Mouse (Mus musculus) embryonic facial prominence, embryonic 15.5 days (tissue): Measurements from ENCODE around the gene Rps18. TPM values are rescaled to one million over a fixed set of nuclear protein-coding genes. Genes with fewer than 3 reads are reported as not detected.

Source experiments
- ATAC-seq: fragments of 200-750 bp; cut with Nextera tagmentation; 2 replicates; pipeline ENCODE4 v1.8.0; 2017; ENCODE audit warnings: low read depth, moderate TSS enrichment; ENCODE audit not compliant: insufficient number of reproducible peaks, low FRiP score, low TSS enrichment
- H3K27ac ChIP-seq: fragments of 300-500 bp; sonication (generic); replicated peaks from 2 replicates; pipeline ENCODE4 v1.5.1; 2015; ENCODE audit warnings: mild to moderate bottlenecking, inconsistent platforms
- H3K27me3 ChIP-seq: fragments of 300-500 bp; sonication (generic); 2 replicates; pipeline ENCODE4 v1.6.1; 2015; ENCODE audit warnings: inconsistent platforms
- H3K36me3 ChIP-seq: fragments of 300-500 bp; sonication (generic); 2 replicates; pipeline ENCODE4 v1.6.1; 2015; ENCODE audit warnings: mild to moderate bottlenecking, inconsistent platforms
- H3K4me1 ChIP-seq: fragments of 300-500 bp; sonication (generic); 2 replicates; pipeline ENCODE4 v1.6.1; 2015; ENCODE audit warnings: inconsistent platforms
- H3K4me2 ChIP-seq: fragments of 300-500 bp; sonication (generic); replicated peaks from 2 replicates; pipeline ENCODE4 v1.6.1; 2015; ENCODE audit warnings: mild to moderate bottlenecking, inconsistent platforms
- H3K4me3 ChIP-seq: fragments of 300-500 bp; sonication (generic); replicated peaks from 2 replicates; pipeline ENCODE4 v1.5.1; 2015; ENCODE audit warnings: mild to moderate bottlenecking, inconsistent platforms
- H3K9ac ChIP-seq: fragments of 300-500 bp; sonication (generic); 2 replicates; pipeline ENCODE4 v1.6.1; 2015; ENCODE audit warnings: inconsistent platforms
- H3K9me3 ChIP-seq: fragments of 300-500 bp; sonication (generic); replicated peaks from 2 replicates; pipeline ENCODE4 v1.6.1; 2016; ENCODE audit warnings: inconsistent platforms
- WGBS: fragments of 180-500 bp; shearing (Covaris S2); methylation state at CpG from one replicate; pipeline ENCODE4 v1.1.7; 2015; 5-methylcytosine and 5-hydroxymethylcytosine counted together
- polyA plus RNA-seq: library from polyadenylated mRNA; unstranded; fragments of >200 nt; fragmentation: Nextera tagmentation; extraction: Ambion mirVana; gene quantifications from 2 replicates; pipeline ENCODE4 v1.2.1, GENCODE M21; 2015

The Rps18 gene
- polyA plus RNA-seq, 1 experiment from 2014 or later, result 1,731 TPM

DNA sequence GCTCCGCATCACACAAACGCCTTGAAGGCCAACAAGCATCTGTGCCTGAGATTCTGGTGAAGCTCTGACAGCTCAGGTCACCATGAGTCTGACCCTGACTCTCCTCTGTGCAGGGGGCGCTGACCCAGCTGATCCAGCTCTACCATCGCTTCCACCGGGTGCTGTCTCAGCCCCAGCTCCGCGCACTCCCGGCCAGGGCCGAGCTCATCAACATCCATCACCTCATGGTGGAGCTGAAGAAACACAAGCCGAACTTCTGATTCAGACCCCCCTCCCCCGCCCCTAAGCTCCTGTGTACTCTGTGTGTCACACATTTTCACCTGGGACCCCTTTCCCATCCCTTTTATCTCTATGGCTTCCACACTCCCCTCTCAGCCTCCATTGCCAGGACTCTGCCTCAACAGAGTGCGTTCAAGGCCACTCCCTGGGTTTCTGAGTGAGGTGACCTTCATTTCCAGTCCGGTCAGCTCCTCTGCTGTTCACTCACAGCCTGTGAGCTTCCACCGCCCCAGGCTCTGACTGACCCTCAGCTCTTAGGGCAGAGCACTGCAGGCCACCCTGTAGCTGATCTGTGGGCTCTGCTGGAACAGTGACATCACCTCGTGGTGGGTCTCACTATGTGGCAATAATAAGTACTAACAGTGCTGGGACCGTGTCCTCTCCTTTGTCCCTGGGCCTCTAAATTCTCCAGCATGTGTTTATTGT, 10.2 kb upstream of the Rps18 start:
- Histone ChIP-seq H3K4me1 (no peaks in the 10 kb centered on the region), H3K36me3 (peaks cover 48% of the 10 kb centered on the region), H3K4me2 (no peak overlapping the region), H3K27ac (no peak overlapping the region), H3K27me3 (no peaks in the 10 kb centered on the region), H3K4me3 (no peak overlapping the region), H3K9me3 (no peaks in the 10 kb centered on the region), H3K9ac (no peak overlapping the region)
- no peak for ATAC-seq
- WGBS, result 87% methylated on average over 16 of the region's 16 CpGs

- H3K9ac ChIP-seq, result no peak overlapping the region
- H3K36me3 ChIP-seq, result peaks cover 56% of the 10 kb centered on the region
- H3K27ac ChIP-seq, result no peak overlapping the region
- H3K4me3 ChIP-seq, result no peak overlapping the region
- H3K4me2 ChIP-seq, result no peak overlapping the region
- H3K9me3 ChIP-seq, result no peaks in the 10 kb centered on the region
- 87% methylated on average over 17 of the region's 17 CpGs for WGBS
- H3K27me3 ChIP-seq, result no peaks in the 10 kb centered on the region
- no peak for ATAC-seq
- no peaks in the 10 kb centered on the region for H3K4me1 ChIP-seq
Observed at GRCm38 (mm10) chr17:33965082-33965845, 9.5 kb upstream of the Rps18 start.

- no peak overlapping the region for H3K9ac ChIP-seq
- no peak overlapping the region for H3K27ac ChIP-seq
- H3K4me3 ChIP-seq, result no peak overlapping the region
- no peaks in the 10 kb centered on the region for H3K27me3 ChIP-seq
- no peaks in the 10 kb centered on the region for H3K4me1 ChIP-seq
- no peaks in the 10 kb centered on the region for H3K9me3 ChIP-seq
- no peak overlapping the region for H3K4me2 ChIP-seq
- WGBS, result 90% methylated on average over 7 of the region's 7 CpGs
- peaks cover 79% of the 10 kb centered on the region for H3K36me3 ChIP-seq
- no peak for ATAC-seq
Observed at GRCm38 (mm10) chr17:33962876-33963275, 7.1 kb upstream of the Rps18 start.

- peaks cover 64% of the 10 kb centered on the region for H3K36me3 ChIP-seq
- H3K4me1 ChIP-seq, result peaks cover 11% of the 10 kb centered on the region
- H3K4me2 ChIP-seq, result no peak overlapping the region
- no peak for ATAC-seq
- no peak overlapping the region for H3K4me3 ChIP-seq
- no peak overlapping the region for H3K27ac ChIP-seq
- H3K9ac ChIP-seq, result no peak overlapping the region
- H3K9me3 ChIP-seq, result no peaks in the 10 kb centered on the region
- WGBS, result 94% methylated on average over 15 of the region's 15 CpGs
- H3K27me3 ChIP-seq, result no peaks in the 10 kb centered on the region
Observed at GRCm38 (mm10) chr17:33959948-33960347, 4.1 kb upstream of the Rps18 start.

GRCm38 (mm10) chr17:33959135-33959534, 3.3 kb upstream of the Rps18 start:
- Histone ChIP-seq H3K4me2 (no peak overlapping the region), H3K9ac (no peak overlapping the region), H3K9me3 (no peaks in the 10 kb centered on the region), H3K27ac (no peak overlapping the region), H3K4me3 (no peak overlapping the region), H3K4me1 (peaks cover 17% of the 10 kb centered on the region), H3K27me3 (no peaks in the 10 kb centered on the region), H3K36me3 (peaks cover 62% of the 10 kb centered on the region)
- WGBS, result 92% methylated on average over 13 of the region's 13 CpGs
- no peak for ATAC-seq

GRCm38 (mm10) chr17:33958451-33958850, 2.6 kb upstream of the Rps18 start:
- no peak overlapping the region for H3K4me2 ChIP-seq
- H3K27ac ChIP-seq, result no peak overlapping the region
- 95% methylated on average over 11 of the region's 11 CpGs for WGBS
- peaks cover 61% of the 10 kb centered on the region for H3K36me3 ChIP-seq
- H3K4me3 ChIP-seq, result no peak overlapping the region
- no peaks in the 10 kb centered on the region for H3K27me3 ChIP-seq
- H3K9ac ChIP-seq, result no peak overlapping the region
- ATAC-seq, result no peak
- peaks cover 24% of the 10 kb centered on the region for H3K4me1 ChIP-seq
- no peaks in the 10 kb centered on the region for H3K9me3 ChIP-seq

DNA sequence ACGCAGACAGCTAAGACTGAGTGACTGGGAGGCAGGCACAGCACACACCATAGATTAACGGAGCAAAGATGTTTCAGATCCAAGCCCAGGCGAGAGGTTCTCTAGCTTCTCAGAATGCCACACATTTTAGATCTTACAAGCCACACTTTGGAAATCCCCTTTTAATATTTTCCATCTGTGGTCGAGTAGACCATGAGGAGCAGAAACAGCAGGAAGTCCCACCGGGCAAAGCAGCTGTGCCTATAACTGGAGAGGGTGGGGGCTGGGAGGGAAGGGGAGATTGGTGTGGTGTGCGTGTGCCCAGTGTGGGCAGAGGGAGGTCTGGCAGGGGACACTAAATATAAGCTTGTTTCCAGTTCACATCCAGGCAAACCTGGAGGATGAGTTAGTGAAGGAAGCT, 1.7 kb upstream of the Rps18 start:
- H3K4me2 ChIP-seq, result no peak overlapping the region
- ATAC-seq, result no peak
- H3K9me3 ChIP-seq, result no peaks in the 10 kb centered on the region
- no peak overlapping the region for H3K4me3 ChIP-seq
- H3K27ac ChIP-seq, result no peak overlapping the region
- H3K36me3 ChIP-seq, result peaks cover 61% of the 10 kb centered on the region
- H3K27me3 ChIP-seq, result no peaks in the 10 kb centered on the region
- peaks cover 34% of the 10 kb centered on the region for H3K4me1 ChIP-seq
- 55% methylated on average over 6 of the region's 6 CpGs for WGBS
- no peak overlapping the region for H3K9ac ChIP-seq

DNA sequence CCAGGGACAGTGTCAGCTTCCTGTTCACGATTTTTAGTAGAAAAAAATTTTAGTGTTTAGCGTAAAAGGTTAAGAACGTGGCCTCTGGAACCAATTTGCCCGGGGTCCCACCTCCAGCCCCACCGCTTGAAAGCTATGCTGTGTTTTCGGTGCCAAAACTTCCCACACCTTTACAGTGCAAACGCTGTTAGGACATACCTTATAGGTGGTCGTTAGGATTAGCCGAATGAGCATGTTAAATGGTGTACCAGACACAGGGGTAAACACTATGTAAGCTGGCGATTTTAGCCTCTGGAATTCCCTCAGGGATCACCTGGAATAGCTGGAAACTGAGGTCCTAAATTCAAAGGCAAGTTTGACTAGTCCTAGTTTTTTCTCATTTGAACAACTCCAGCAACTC, 535 bp upstream of the Rps18 start:
- Histone ChIP-seq H3K27ac (peak overlapping the region; percentile 97), H3K4me2 (peak overlapping the region; percentile 70), H3K4me3 (peak overlapping the region; percentile 87), H3K9ac (peak overlapping the region; percentile 44), H3K9me3 (no peaks in the 10 kb centered on the region), H3K4me1 (peaks cover 45% of the 10 kb centered on the region), H3K36me3 (peaks cover 60% of the 10 kb centered on the region), H3K27me3 (no peaks in the 10 kb centered on the region)
- WGBS, result 10% methylated on average over 10 of the region's 10 CpGs
- no peak for ATAC-seq

DNA sequence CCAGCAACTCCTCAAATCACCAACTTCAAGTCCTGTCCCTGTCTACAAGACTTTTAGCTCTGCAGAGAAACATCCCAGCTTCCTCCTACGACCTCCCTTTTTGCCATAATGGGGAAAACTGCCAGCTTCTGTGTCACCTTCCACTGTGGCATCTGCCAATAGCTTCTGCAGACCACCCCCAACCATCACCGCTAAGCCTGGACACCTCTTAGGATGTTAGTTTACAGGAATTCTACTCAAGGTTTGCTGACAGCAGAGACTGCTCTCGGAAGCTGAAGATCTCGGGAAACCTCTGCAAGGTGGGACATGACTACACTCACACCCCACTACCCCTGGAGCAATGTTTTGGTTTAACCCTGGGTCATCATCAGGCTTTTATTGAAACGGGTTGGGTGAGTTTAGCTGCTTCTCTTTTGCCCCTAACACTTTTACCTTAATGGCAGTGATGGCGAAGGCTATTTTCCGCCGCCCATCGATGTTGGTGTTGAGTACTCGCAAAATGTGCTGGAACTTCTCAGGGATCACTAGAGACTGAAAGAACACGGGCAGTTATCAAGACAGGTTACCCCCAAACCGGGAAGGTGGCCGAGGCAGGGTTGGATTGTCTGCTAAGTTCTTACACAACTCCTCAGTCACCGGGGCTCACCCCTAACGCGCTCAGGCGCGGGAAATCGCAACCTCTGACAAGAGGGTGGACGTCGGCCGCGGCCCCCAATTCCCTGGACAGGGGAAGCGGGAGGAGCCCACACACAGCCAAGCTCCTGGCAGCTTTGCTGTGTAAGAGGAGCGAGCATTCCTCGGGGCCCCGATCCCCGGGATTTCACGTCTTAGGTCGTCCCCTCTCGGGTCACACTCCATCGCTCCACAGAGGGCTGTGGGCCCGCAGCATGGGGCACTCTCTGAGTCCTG, 901 bp downstream of the Rps18 start:
- Histone ChIP-seq H3K36me3 (peaks cover 46% of the 10 kb centered on the region), H3K9me3 (no peaks in the 10 kb centered on the region), H3K4me2 (peak overlapping the region; percentile 85), H3K27me3 (no peaks in the 10 kb centered on the region), H3K9ac (peak overlapping the region; percentile 97), H3K4me1 (peaks cover 59% of the 10 kb centered on the region), H3K4me3 (peak overlapping the region; percentile 87), H3K27ac (peak overlapping the region; percentile 97)
- under 1% methylated on average over 33 of the region's 33 CpGs for WGBS
- peak; percentile 1; the same call in 1 of the 2 replicates for ATAC-seq

GRCm38 (mm10) chr17:33953961-33954565, 1.7 kb downstream of the Rps18 start:
- Histone ChIP-seq H3K4me2 (peak overlapping the region; percentile 85), H3K9ac (peak overlapping the region; percentile 97), H3K27me3 (no peaks in the 10 kb centered on the region), H3K4me3 (peak overlapping the region; percentile 87), H3K36me3 (peaks cover 44% of the 10 kb centered on the region), H3K9me3 (no peaks in the 10 kb centered on the region), H3K27ac (peak overlapping the region; percentile 97), H3K4me1 (peaks cover 66% of the 10 kb centered on the region)
- WGBS, result 32% methylated on average over 5 of the region's 5 CpGs
- no peak for ATAC-seq
